In the genomic region with DNA sequence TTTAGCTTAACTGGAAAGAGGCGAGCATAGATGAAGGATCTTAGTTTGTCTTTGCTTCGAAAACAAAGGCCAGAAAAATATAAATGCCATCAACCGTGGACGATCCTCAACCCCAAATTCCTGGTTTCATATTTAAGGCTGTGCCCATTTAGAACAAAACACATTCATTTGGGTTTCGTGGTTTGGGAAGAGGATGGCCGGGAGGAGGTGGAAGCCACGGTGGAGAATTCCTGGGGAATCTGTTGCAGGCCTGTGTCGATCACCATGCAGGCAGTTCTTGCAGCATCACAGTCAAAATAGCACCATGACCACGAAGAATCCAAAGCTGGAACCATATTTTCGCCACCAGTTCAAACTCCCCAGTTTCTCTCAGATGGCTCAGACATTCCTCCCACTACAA, we compare ENCODE assay signal across 22 mouse cellular contexts.
DNase-seq lines count a peak whose midpoint lies in the region; ATAC-seq lines count a peak whose summit lies in the region.
"Had no signal": no experiment of that assay in that cellular context is flagged by ENCODE, and none has a peak within 500 bp of the region (broad histone marks: within the 10 kb centered on the region; RNA-seq: fewer than 3 reads in every experiment).

No protein-coding gene starts in this region.

- H3K36me3 ChIP-seq in embryonic facial prominence, embryonic 15.5 days: no peaks in the 10 kb centered on the region
- H3K36me3 ChIP-seq: embryonic facial prominence, embryonic 12.5 days; forebrain, embryonic 15.5 days; G1E; heart, embryonic 13.5 days; hindbrain, embryonic 15.5 days had no signal

- H3K9ac ChIP-seq in embryonic facial prominence, embryonic 15.5 days: no peak overlapping the region
- H3K9ac ChIP-seq: embryonic facial prominence, embryonic 12.5 days; forebrain, embryonic 15.5 days; heart, embryonic 13.5 days; hindbrain, embryonic 15.5 days had no signal

- no peak for DNase-seq in frontal cortex, postnatal 25 days (ENCODE audit: low spot score in 2 of 2)
- peak; percentile 46 for DNase-seq in 3T3-L1 (ENCODE audit: low read depth, low spot score)
- DNase-seq in testis, postnatal 10 days (ENCODE audit: low spot score): no peak
- no peak for DNase-seq in adrenal gland, adult (ENCODE audit: inconsistent age in 2 of 2, low spot score in 1 of 2)
- DNase-seq: adrenal gland, adult 2 months; adrenal gland, postnatal 25 days; cerebellum, adult 2 months; cerebellum, postnatal 10 days; embryo, embryonic 11 days; gastrocnemius, postnatal 14 days; heart, postnatal 36 days had no signal

- H3K4me2 ChIP-seq in embryonic facial prominence, embryonic 15.5 days (replicated peaks): no peak overlapping the region
- H3K4me2 ChIP-seq: embryonic facial prominence, embryonic 12.5 days; forebrain, embryonic 15.5 days; heart, embryonic 13.5 days; hindbrain, embryonic 15.5 days had no signal

- no peaks in the 10 kb centered on the region for H3K27me3 ChIP-seq in embryonic facial prominence, embryonic 15.5 days
- H3K27me3 ChIP-seq: embryonic facial prominence, embryonic 12.5 days; forebrain, embryonic 15.5 days; heart, embryonic 13.5 days; hindbrain, embryonic 15.5 days had no signal

- no peaks in the 10 kb centered on the region for H3K4me1 ChIP-seq in embryonic facial prominence, embryonic 15.5 days
- H3K4me1 ChIP-seq: embryonic facial prominence, embryonic 12.5 days; heart, embryonic 13.5 days; hindbrain, embryonic 15.5 days had no signal

- no peaks in the 10 kb centered on the region for H3K9me3 ChIP-seq in embryonic facial prominence, embryonic 15.5 days (replicated peaks)
- H3K9me3 ChIP-seq: embryonic facial prominence, embryonic 12.5 days; forebrain, embryonic 15.5 days; heart, embryonic 13.5 days; hindbrain, embryonic 15.5 days had no signal

- ATAC-seq in frontal cortex, adult (ENCODE audit: low TSS enrichment): peak; percentile 62
- peak; percentile 47; the same call in 1 of the 2 replicates for ATAC-seq in embryonic facial prominence, embryonic 15.5 days (ENCODE audit: insufficient number of reproducible peaks, low FRiP score, low TSS enrichment, low read depth)
- ATAC-seq in cerebellum, adult (ENCODE audit: insufficient number of reproducible peaks, low FRiP score, low TSS enrichment): no peak
- ATAC-seq: activated CD4-positive, CD25-positive, alpha-beta regulatory T cell, adult 4 months; forebrain, embryonic 15.5 days; intestine, embryonic 16.5 days had no signal

- no peak overlapping the region for H3K27ac ChIP-seq in embryonic facial prominence, embryonic 15.5 days (replicated peaks)
- H3K27ac ChIP-seq: embryonic facial prominence, embryonic 12.5 days; forebrain, embryonic 15.5 days; heart, embryonic 13.5 days; hindbrain, embryonic 15.5 days had no signal

- no peak overlapping the region for H3K4me3 ChIP-seq in embryonic facial prominence, embryonic 15.5 days (replicated peaks)
- H3K4me3 ChIP-seq: embryonic facial prominence, embryonic 12.5 days; erythroblast, embryonic 14.5 days; forebrain, embryonic 15.5 days; heart, embryonic 13.5 days; hindbrain, embryonic 15.5 days had no signal

- WGBS in embryonic facial prominence, embryonic 15.5 days: 58% methylated on average over 10 of the region's 10 CpGs
